Mouse (Mus musculus) liver, embryonic 14.5 days (tissue): ENCODE results near the gene Vegfa. TPM values are rescaled to one million over a fixed set of nuclear protein-coding genes. Genes with fewer than 3 reads are reported as not detected.

Source experiments
- ATAC-seq: fragments of 200-750 bp; cut with Nextera tagmentation; 2 replicates; pipeline ENCODE4 v1.8.0; 2017; ENCODE audit warnings: moderate number of reproducible peaks, mild to moderate bottlenecking, moderate library complexity; ENCODE audit not compliant: insufficient read depth
- DNase-seq, 3 experiments: peaks; one replicate each; pipeline ENCODE4 v3.0.0-alpha.2; 2012 to 2013; ENCODE audit warnings: low read depth in 3 of 3, low spot score in 3 of 3
- H3K27ac ChIP-seq: fragments of 300-500 bp; sonication (generic); 2 replicates; pipeline ENCODE4 v1.5.1; 2014; ENCODE audit warnings: moderate library complexity, mild to moderate bottlenecking, control low read depth, inconsistent platforms
- H3K27me3 ChIP-seq: fragments of 300-500 bp; sonication (generic); 2 replicates; pipeline ENCODE4 v1.6.1; 2014; ENCODE audit warnings: mild to moderate bottlenecking, low read length, moderate library complexity; ENCODE audit not compliant: control insufficient read depth, insufficient read depth
- H3K36me3 ChIP-seq: fragments of 300-500 bp; sonication (generic); replicated peaks from 2 replicates; pipeline ENCODE4 v1.6.1; 2014; ENCODE audit warnings: low read depth; ENCODE audit not compliant: control insufficient read depth, insufficient read depth
- H3K4me1 ChIP-seq, 2 experiments: fragments of 200-500 bp in 1 of 2; fragments of 300-500 bp in 1 of 2; sonication (generic) in 1 of 2; replicated peaks; 2 replicates each; pipeline ENCODE4 v1.6.1; 2012 to 2014; ENCODE audit warnings: antibody characterized with exemption in 1 of 2, inconsistent platforms in 1 of 2, low read length in 1 of 2; ENCODE audit not compliant: control insufficient read depth in 2 of 2, insufficient read depth in 2 of 2
- H3K4me2 ChIP-seq: fragments of 300-500 bp; sonication (generic); 2 replicates; pipeline ENCODE4 v1.6.1; 2014; ENCODE audit warnings: low read depth, mild to moderate bottlenecking, control low read depth, moderate library complexity
- H3K4me3 ChIP-seq, 2 experiments: fragments of 200-500 bp in 1 of 2; fragments of 300-500 bp in 1 of 2; sonication (generic) in 1 of 2; 2 replicates each; pipeline ENCODE4 v1.5.1; 2012 to 2014; ENCODE audit warnings: low read depth in 2 of 2, low read length in 2 of 2, mild to moderate bottlenecking in 2 of 2, control low read depth in 1 of 2, inconsistent platforms in 1 of 2, moderate library complexity in 1 of 2; ENCODE audit not compliant: insufficient read depth in 1 of 2
- H3K9ac ChIP-seq: fragments of 300-500 bp; sonication (generic); replicated peaks from 2 replicates; pipeline ENCODE4 v1.6.1; 2014; ENCODE audit warnings: mild to moderate bottlenecking, control low read depth, moderate library complexity
- H3K9me3 ChIP-seq: fragments of 300-500 bp; sonication (generic); 2 replicates; pipeline ENCODE4 v1.6.1; 2016; ENCODE audit warnings: low read length, mixed read lengths; ENCODE audit not compliant: control insufficient read depth
- CTCF ChIP-seq: IDR thresholded peaks from 2 replicates; pipeline ENCODE4 v1.5.1; 2016; ENCODE audit warnings: antibody characterized with exemption, low read depth, control low read depth
- EP300 ChIP-seq: IDR thresholded peaks from 2 replicates; pipeline ENCODE4 v1.6.1; 2016; ENCODE audit warnings: antibody characterized with exemption, low read depth
- WGBS: fragments of 180-500 bp; shearing (Covaris S2); extraction: QIAGEN DNeasy Blood & Tissue Kit; methylation state at CpG from one replicate; pipeline ENCODE4 v1.1.7; 2014; ENCODE audit not compliant: insufficient replicate concordance; 5-methylcytosine and 5-hydroxymethylcytosine counted together
- polyA plus RNA-seq, 2 experiments: library from polyadenylated mRNA; depleted of rRNA in 1 of 2; stranded (reverse) in 1 of 2; unstranded in 1 of 2; fragments of >200 nt; fragmentation: Nextera tagmentation in 1 of 2; extraction: Ambion mirVana in 1 of 2; gene quantifications; 2 replicates each; pipeline versions ENCODE4 v1.2.1 to v1.2.3; 2012 to 2014

The Vegfa gene
- polyA plus RNA-seq, 2 experiments: 1.2 to 33.9 TPM

- DNase-seq (no peak), ATAC-seq (no peak)
- peaks cover 0 to 6% of the 10 kb centered on the region in 2 experiments; a peak in 2 of 4 replicates for H3K4me1 ChIP-seq
- no peaks in the 10 kb centered on the region for H3K9me3 ChIP-seq
- H3K27ac ChIP-seq: no peak overlapping the region
- WGBS: 46% methylated on average over 7 of the region's 7 CpGs
- H3K27me3 ChIP-seq: no peaks in the 10 kb centered on the region
- no peak overlapping the region for H3K4me2 ChIP-seq
- H3K9ac ChIP-seq: no peak overlapping the region
- no peak for TF ChIP-seq CTCF
- TF ChIP-seq EP300: no peak
- H3K4me3 ChIP-seq: no peak overlapping the region
- H3K36me3 ChIP-seq: no peaks in the 10 kb centered on the region
These were observed 23.0 kb downstream of the Vegfa start for GRCm38 (mm10) chr17:46009182-46009581.

- no peak overlapping the region for H3K9ac ChIP-seq
- no peak for DNase-seq
- H3K4me1 ChIP-seq: peaks cover 0 to 3% of the 10 kb centered on the region in 2 experiments; a peak in 2 of 4 replicates
- no peaks in the 10 kb centered on the region for H3K27me3 ChIP-seq
- no peak for ATAC-seq
- H3K4me2 ChIP-seq: no peak overlapping the region
- WGBS: 50% methylated on average over 3 of the region's 3 CpGs
- H3K27ac ChIP-seq: no peak overlapping the region
- no peak overlapping the region for H3K4me3 ChIP-seq
- no peaks in the 10 kb centered on the region for H3K36me3 ChIP-seq
- no peak for TF ChIP-seq EP300
- no peak for TF ChIP-seq CTCF
- H3K9me3 ChIP-seq: no peaks in the 10 kb centered on the region
These were observed 26.7 kb downstream of the Vegfa start for GRCm38 (mm10) chr17:46005458-46005857.

- WGBS: 76% methylated on average over 5 of the region's 5 CpGs
- Histone ChIP-seq H3K4me3 (no peak overlapping the region), H3K9ac (no peak overlapping the region), H3K4me1 (peaks cover 0 to 3% of the 10 kb centered on the region in 2 experiments; a peak in 2 of 4 replicates), H3K27me3 (no peaks in the 10 kb centered on the region), H3K36me3 (no peaks in the 10 kb centered on the region), H3K4me2 (no peak overlapping the region), H3K9me3 (no peaks in the 10 kb centered on the region), H3K27ac (no peak overlapping the region)
- ATAC-seq: no peak
- DNase-seq: no peak
- TF ChIP-seq CTCF (no peak), EP300 (no peak)
These were observed 27.7 kb downstream of the Vegfa start for GRCm38 (mm10) chr17:46004482-46004881.

GRCm38 (mm10) chr17:46003717-46004481 lies 28.3 kb downstream of the Vegfa start:
- ATAC-seq (no peak), DNase-seq (no peak)
- no peak overlapping the region for H3K27ac ChIP-seq
- no peaks in the 10 kb centered on the region for H3K27me3 ChIP-seq
- WGBS: 60% methylated on average over 15 of the region's 15 CpGs
- H3K4me3 ChIP-seq: no peak overlapping the region
- no peak for TF ChIP-seq EP300
- no peak for TF ChIP-seq CTCF
- no peak overlapping the region for H3K9ac ChIP-seq
- H3K36me3 ChIP-seq: no peaks in the 10 kb centered on the region
- H3K4me2 ChIP-seq: no peak overlapping the region
- H3K9me3 ChIP-seq: no peaks in the 10 kb centered on the region
- H3K4me1 ChIP-seq: peaks cover 0 to 3% of the 10 kb centered on the region in 2 experiments; a peak in 2 of 4 replicates

- H3K27ac ChIP-seq: no peak overlapping the region
- H3K36me3 ChIP-seq: no peaks in the 10 kb centered on the region
- TF ChIP-seq CTCF (no peak), EP300 (no peak)
- DNase-seq (no peak), ATAC-seq (no peak)
- 59% methylated on average over 9 of the region's 9 CpGs for WGBS
- no peak overlapping the region for H3K4me3 ChIP-seq
- H3K9ac ChIP-seq: no peak overlapping the region
- H3K9me3 ChIP-seq: no peaks in the 10 kb centered on the region
- no peaks in the 10 kb centered on the region for H3K27me3 ChIP-seq
- no peak overlapping the region for H3K4me2 ChIP-seq
- peaks cover 0 to 8% of the 10 kb centered on the region in 2 experiments; a peak in 1 of 4 replicates for H3K4me1 ChIP-seq
These were observed 32.7 kb downstream of the Vegfa start for GRCm38 (mm10) chr17:45999366-45999940.
